Mouse (Mus musculus) midbrain, embryonic 14.5 days (tissue): ENCODE measurements around the gene Phb2. TPM values are rescaled to one million over a fixed set of nuclear protein-coding genes. Genes with fewer than 3 reads are reported as not detected.

Experiments
- ATAC-seq: fragments of 200-750 bp; cut with Nextera tagmentation; 2 replicates; pipeline ENCODE4 v1.8.0; 2017; ENCODE audit warnings: moderate number of reproducible peaks, moderate library complexity; ENCODE audit not compliant: low FRiP score, low TSS enrichment
- DNase-seq: peaks from one replicate; pipeline ENCODE4 v3.0.0-alpha.2; 2015
- H3K27ac ChIP-seq: fragments of 300-500 bp; sonication (generic); replicated peaks from 2 replicates; pipeline ENCODE4 v1.5.1; 2014; ENCODE audit warnings: mild to moderate bottlenecking, low read depth, low read length, moderate library complexity
- H3K27me3 ChIP-seq: fragments of 300-500 bp; sonication (generic); 2 replicates; pipeline ENCODE4 v1.6.1; 2014; ENCODE audit warnings: low read length, control low read depth, mixed read lengths; ENCODE audit not compliant: control insufficient read depth, insufficient read depth
- H3K36me3 ChIP-seq: fragments of 300-500 bp; sonication (generic); 2 replicates; pipeline ENCODE4 v1.6.1; 2014; ENCODE audit warnings: low read length, control low read depth; ENCODE audit not compliant: control insufficient read depth, insufficient read depth
- H3K4me1 ChIP-seq: fragments of 300-500 bp; sonication (generic); 2 replicates; pipeline ENCODE4 v1.6.1; 2014; ENCODE audit warnings: mild to moderate bottlenecking, antibody characterized with exemption, low read length, control low read depth; ENCODE audit not compliant: control insufficient read depth, insufficient read depth
- H3K4me2 ChIP-seq: fragments of 300-500 bp; sonication (generic); 2 replicates; pipeline ENCODE4 v1.6.1; 2014; ENCODE audit warnings: mild to moderate bottlenecking, low read length, moderate library complexity
- H3K4me3 ChIP-seq: fragments of 300-500 bp; sonication (generic); replicated peaks from 2 replicates; pipeline ENCODE4 v1.5.1; 2014; ENCODE audit warnings: low read depth, low read length
- H3K9ac ChIP-seq: fragments of 300-500 bp; sonication (generic); replicated peaks from 2 replicates; pipeline ENCODE4 v1.6.1; 2014; ENCODE audit warnings: mild to moderate bottlenecking, low read length, moderate library complexity
- H3K9me3 ChIP-seq: fragments of 300-500 bp; sonication (generic); 2 replicates; pipeline ENCODE4 v1.6.1; 2016; ENCODE audit warnings: low read length, control low read depth, mixed read lengths; ENCODE audit not compliant: control insufficient read depth
- WGBS: fragments of 180-500 bp; shearing (Covaris S2); extraction: QIAGEN DNeasy Blood & Tissue Kit; methylation state at CpG from one replicate; pipeline ENCODE4 v1.1.7; 2014; 5-methylcytosine and 5-hydroxymethylcytosine counted together
- polyA plus RNA-seq: library from polyadenylated mRNA; unstranded; fragments of >200 nt; fragmentation: Nextera tagmentation; extraction: Ambion mirVana; gene quantifications from 2 replicates; pipeline ENCODE4 v1.2.1, GENCODE M21; 2014

Phb2 gene
- polyA plus RNA-seq, 1 experiment from 2014 or later: 250 TPM

- H3K27me3 ChIP-seq: no peaks in the 10 kb centered on the region
- DNase-seq (no peak), ATAC-seq (no peak)
- H3K4me3 ChIP-seq: no peak overlapping the region
- 0 out of 2 replicates have a peak overlapping the region, but pooled peaks have one; percentile 99 for H3K27ac ChIP-seq
- H3K4me2 ChIP-seq: peak overlapping the region; percentile 77
- H3K9me3 ChIP-seq: no peaks in the 10 kb centered on the region
- H3K4me1 ChIP-seq: peaks cover 25% of the 10 kb centered on the region
- WGBS: 85% methylated on average over 10 of the region's 10 CpGs
- H3K9ac ChIP-seq: no peak overlapping the region
- peaks cover 26% of the 10 kb centered on the region for H3K36me3 ChIP-seq
Measured at GRCm38 (mm10) chr6:124739231-124739796, 27.2 kb downstream of the Phb2 start.

GRCm38 (mm10) chr6:124740211-124740887 lies 28.2 kb downstream of the Phb2 start:
- under 1% methylated on average over 29 of the region's 29 CpGs for WGBS
- no peaks in the 10 kb centered on the region for H3K27me3 ChIP-seq
- peak overlapping the region; percentile 70 for H3K4me3 ChIP-seq

GRCm38 (mm10) chr6:124740888-124741761 lies 29.0 kb downstream of the Phb2 start, which contains the start of gene Grcc10:
Grcc10 (minus strand) TSS chr6:124741374.
- under 1% methylated on average over 41 of the region's 41 CpGs for WGBS
- Histone ChIP-seq H3K36me3 (peaks cover 37% of the 10 kb centered on the region), H3K9ac (peak within 1 kb of the TSS; percentile 94), H3K4me3 (peak within 1 kb of the TSS; percentile 70), H3K4me1 (peaks cover 30% of the 10 kb centered on the region), H3K27me3 (no peaks in the 10 kb centered on the region), H3K27ac (peak within 1 kb of the TSS; percentile 99), H3K9me3 (no peaks in the 10 kb centered on the region), H3K4me2 (peak within 1 kb of the TSS; percentile 77)
- peak; percentile 95 for DNase-seq
- peak; percentile 81 for ATAC-seq

More at GRCm38 (mm10) chr6:124740211-124740887, 28.2 kb downstream of the Phb2 start:
- peak; percentile 74 for DNase-seq
- Histone ChIP-seq H3K9ac (peak overlapping the region; percentile 94), H3K27ac (peak overlapping the region; percentile 99), H3K9me3 (no peaks in the 10 kb centered on the region), H3K4me2 (peak overlapping the region; percentile 77), H3K4me1 (peaks cover 28% of the 10 kb centered on the region), H3K36me3 (peaks cover 36% of the 10 kb centered on the region)
- ATAC-seq: peak; percentile 25

- peak overlapping the region; percentile 99 for H3K27ac ChIP-seq
- peaks cover 41% of the 10 kb centered on the region for H3K36me3 ChIP-seq
- peak overlapping the region; percentile 94; the same call in 1 of the 2 replicates for H3K9ac ChIP-seq
- peak overlapping the region; percentile 77 for H3K4me2 ChIP-seq
- H3K27me3 ChIP-seq: no peaks in the 10 kb centered on the region
- peak overlapping the region; percentile 70 for H3K4me3 ChIP-seq
- H3K9me3 ChIP-seq: no peaks in the 10 kb centered on the region
- H3K4me1 ChIP-seq: peaks cover 36% of the 10 kb centered on the region
- ATAC-seq (no peak), DNase-seq (no peak)
- WGBS: 73% methylated on average over 3 of the region's 3 CpGs
Measured at GRCm38 (mm10) chr6:124741842-124742241, 29.7 kb downstream of the Phb2 start.

- DNase-seq (no peak), ATAC-seq (no peak)
- Histone ChIP-seq H3K9me3 (no peaks in the 10 kb centered on the region), H3K36me3 (peaks cover 52% of the 10 kb centered on the region), H3K4me1 (peaks cover 36% of the 10 kb centered on the region), H3K4me3 (no peak overlapping the region), H3K27me3 (no peaks in the 10 kb centered on the region), H3K4me2 (no peak overlapping the region), H3K9ac (no peak overlapping the region), H3K27ac (no peak overlapping the region)
- WGBS: 92% methylated on average over 15 of the region's 15 CpGs
Measured at GRCm38 (mm10) chr6:124742839-124743514, 30.8 kb downstream of the Phb2 start.

GRCm38 (mm10) chr6:124743647-124744046 lies 31.5 kb downstream of the Phb2 start:
- Histone ChIP-seq H3K9me3 (no peaks in the 10 kb centered on the region), H3K4me1 (peaks cover 32% of the 10 kb centered on the region), H3K27ac (no peak overlapping the region), H3K4me2 (no peak overlapping the region), H3K4me3 (no peak overlapping the region), H3K27me3 (no peaks in the 10 kb centered on the region), H3K9ac (no peak overlapping the region), H3K36me3 (peaks cover 58% of the 10 kb centered on the region)
- no peak for ATAC-seq
- no peak for DNase-seq
- WGBS: 93% methylated on average over 8 of the region's 8 CpGs

- peak overlapping the region; percentile 31; the same call in 1 of the 2 replicates for H3K9ac ChIP-seq
- peak overlapping the region; percentile 93 for H3K4me2 ChIP-seq
- WGBS: 65% methylated on average over 26 of the region's 26 CpGs
- H3K4me1 ChIP-seq: peaks cover 22% of the 10 kb centered on the region
- no peaks in the 10 kb centered on the region for H3K27me3 ChIP-seq
- H3K27ac ChIP-seq: peak overlapping the region; percentile 91
- no peaks in the 10 kb centered on the region for H3K9me3 ChIP-seq
- H3K4me3 ChIP-seq: peak overlapping the region; percentile 41
- no peak for ATAC-seq
- H3K36me3 ChIP-seq: peaks cover 65% of the 10 kb centered on the region
- peak; percentile 9 for DNase-seq
Measured at GRCm38 (mm10) chr6:124744755-124745321, 32.7 kb downstream of the Phb2 start.
